Mouse (Mus musculus) frontal cortex, postnatal 10 days (tissue): ENCODE results near the gene Olfr71.
A peak's percentile ranks its signal among the peaks of the same experiment; 100 is the strongest.

Experiments
- DNase-seq, 2 experiments: peaks; one replicate each; pipeline ENCODE4 v3.0.0; 2022; ENCODE audit warnings: low spot score in 2 of 2, mixed read lengths in 1 of 2

The Olfr71 gene

GRCm38 (mm10) chr4:43713652-43714219, 3.7 kb upstream of the Olfr71 start:
- no peak for DNase-seq

GRCm38 (mm10) chr4:43711821-43712220, 1.8 kb upstream of the Olfr71 start:
- peak in 1 of 2 experiments; percentile 70 for DNase-seq

- DNase-seq: no peak
Measured at GRCm38 (mm10) chr4:43705991-43706390, 4.1 kb downstream of the Olfr71 start.

GRCm38 (mm10) chr4:43703851-43704250, 6.2 kb downstream of the Olfr71 start:
- no peak for DNase-seq

GRCm38 (mm10) chr4:43703439-43703838, 6.6 kb downstream of the Olfr71 start:
- DNase-seq: no peak

- DNase-seq: no peak
Measured at GRCm38 (mm10) chr4:43700707-43701106, 9.3 kb downstream of the Olfr71 start, which contains the start of gene Olfr70. TSS of gene Olfr70 (minus strand) at chr4:43700807.

- no peak for DNase-seq
Measured at GRCm38 (mm10) chr4:43696561-43696960, 13.5 kb downstream of the Olfr71 start.

- DNase-seq: no peak
Measured at GRCm38 (mm10) chr4:43695249-43695671, 14.8 kb downstream of the Olfr71 start.

GRCm38 (mm10) chr4:43694439-43695248, 15.4 kb downstream of the Olfr71 start:
- no peak for DNase-seq

- no peak for DNase-seq
Measured at GRCm38 (mm10) chr4:43693806-43694241, 16.2 kb downstream of the Olfr71 start.

GRCm38 (mm10) chr4:43691026-43691425, 19.0 kb downstream of the Olfr71 start:
- no peak for DNase-seq

GRCm38 (mm10) chr4:43690021-43690420, 20.0 kb downstream of the Olfr71 start:
- no peak for DNase-seq

GRCm38 (mm10) chr4:43679416-43680043, 30.5 kb downstream of the Olfr71 start:
- DNase-seq: no peak

- DNase-seq: no peak
Measured at GRCm38 (mm10) chr4:43678541-43678940, 31.5 kb downstream of the Olfr71 start.

- no peak for DNase-seq
Measured at GRCm38 (mm10) chr4:43675608-43676007, 34.4 kb downstream of the Olfr71 start.

GRCm38 (mm10) chr4:43674974-43675373, 35.1 kb downstream of the Olfr71 start:
- DNase-seq: no peak

GRCm38 (mm10) chr4:43673703-43674102, 36.4 kb downstream of the Olfr71 start:
- no peak for DNase-seq

GRCm38 (mm10) chr4:43672070-43672469, 38.0 kb downstream of the Olfr71 start:
- peak in 1 of 2 experiments; percentile 81 for DNase-seq

- DNase-seq: no peak
Measured at GRCm38 (mm10) chr4:43669428-43669794, 40.6 kb downstream of the Olfr71 start.

GRCm38 (mm10) chr4:43668782-43669427, 41.1 kb downstream of the Olfr71 start, which contains the start of the genes Tmem8b and Fam221b:
TSS of gene Tmem8b (plus strand) at chr4:43668971.
TSS of gene Fam221b (minus strand) at chr4:43669145.
- DNase-seq: peak; percentile 74 to 88

- DNase-seq: no peak
Measured at GRCm38 (mm10) chr4:43666412-43666811, 43.6 kb downstream of the Olfr71 start.

GRCm38 (mm10) chr4:43657146-43657545, 52.9 kb downstream of the Olfr71 start:
- DNase-seq: no peak
